Mouse (Mus musculus): ENCODE results near the gene Trpc5os. TPM values are rescaled to one million over a fixed set of nuclear protein-coding genes. Genes with fewer than 3 reads are reported as not detected.

Trpc5os gene
- total RNA-seq (2021) = under 1 TPM in 1 of 2 experiments, not detected in 1; 0.23 TPM
- long read RNA-seq, experiment 1 = 0 reads
- long read RNA-seq, experiment 2 = 0 reads

DNA sequence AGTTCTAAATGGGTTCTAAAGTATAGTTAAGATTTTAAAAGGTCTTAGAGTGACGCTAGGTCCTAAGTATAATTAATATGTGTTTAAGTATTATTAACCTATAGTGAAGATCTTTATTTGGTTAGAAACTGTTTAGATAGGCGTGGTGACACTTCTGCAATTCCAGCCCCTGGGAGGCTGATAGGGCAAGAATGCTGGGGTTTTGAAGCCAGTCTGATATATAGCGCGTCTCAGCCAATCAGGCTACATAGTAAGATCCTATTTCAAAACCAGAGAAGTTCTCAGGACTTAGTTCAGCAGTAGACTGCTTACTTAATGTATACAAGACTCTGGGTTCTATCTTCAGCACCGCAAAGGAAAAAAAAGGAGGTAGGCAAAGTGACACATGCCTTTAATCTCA, at the start of gene Trpc5os:
TSS of gene Trpc5os (plus strand) at position 301 of the 400 bp plus-strand sequence.
- DNase-seq (ENCODE audit: low spot score in 2 of 2) = no peak

DNA sequence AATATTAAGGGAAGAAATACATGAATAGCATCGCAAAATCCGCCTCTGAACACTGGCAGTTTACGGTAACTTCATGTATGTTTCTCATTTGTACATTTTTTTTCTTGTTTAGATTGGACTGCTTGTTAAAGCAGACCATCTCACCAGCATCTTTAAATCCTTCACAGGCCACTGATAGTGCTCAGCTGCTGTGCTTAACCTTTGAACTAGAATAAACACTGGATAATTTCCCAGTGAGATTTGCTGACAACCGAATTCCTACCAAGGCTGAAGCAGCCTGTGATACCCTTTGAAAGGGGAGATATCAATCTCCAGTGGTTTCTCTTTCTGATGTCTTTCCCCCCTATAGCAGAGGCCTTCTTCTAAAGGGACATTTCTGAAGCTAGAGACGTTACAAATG, 48.3 kb upstream of the Trpc5os start:
- DNase-seq (ENCODE audit: low spot score in 2 of 2) = no peak

DNA sequence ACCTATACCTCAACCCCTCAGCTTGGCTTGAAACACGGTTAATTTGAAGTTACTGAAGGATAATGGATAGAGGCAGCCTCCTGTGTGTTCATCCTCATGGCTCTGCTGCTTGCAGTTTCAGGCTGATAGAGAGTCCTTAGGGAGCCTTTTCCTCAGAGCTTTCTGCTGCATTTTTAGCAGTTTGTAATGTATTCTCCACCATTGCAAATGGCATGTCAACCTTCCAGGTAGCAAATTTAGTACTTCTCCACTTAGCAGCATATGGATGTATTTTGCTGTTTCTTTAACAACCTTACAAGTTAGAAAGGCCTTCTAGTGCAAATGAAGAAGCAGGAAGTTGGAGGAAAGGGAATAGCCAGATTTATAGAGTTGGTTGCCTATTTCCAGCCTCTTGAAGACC, 36.1 kb upstream of the Trpc5os start:
- no peak for DNase-seq (ENCODE audit: low spot score in 2 of 2)

DNA sequence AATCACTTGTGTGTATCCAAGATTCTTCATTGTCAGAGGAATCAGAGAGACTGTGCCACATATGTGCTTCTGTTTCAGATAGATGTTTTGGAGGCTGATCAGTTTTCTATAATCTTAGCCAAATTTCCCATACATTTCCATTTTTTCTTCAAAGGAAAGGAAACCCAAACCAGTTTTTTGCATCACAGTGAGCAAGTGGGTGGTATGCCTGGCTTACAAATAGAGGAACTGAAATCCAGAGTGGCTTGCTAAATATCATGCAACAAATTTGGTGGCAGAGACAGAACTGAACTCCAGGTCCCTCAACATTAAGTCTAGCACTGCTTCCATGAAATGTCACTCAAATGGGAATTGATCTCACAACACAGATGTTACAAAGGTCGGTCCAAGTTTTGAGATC, 35.3 kb upstream of the Trpc5os start:
- no peak for DNase-seq (ENCODE audit: low spot score in 2 of 2)

DNA sequence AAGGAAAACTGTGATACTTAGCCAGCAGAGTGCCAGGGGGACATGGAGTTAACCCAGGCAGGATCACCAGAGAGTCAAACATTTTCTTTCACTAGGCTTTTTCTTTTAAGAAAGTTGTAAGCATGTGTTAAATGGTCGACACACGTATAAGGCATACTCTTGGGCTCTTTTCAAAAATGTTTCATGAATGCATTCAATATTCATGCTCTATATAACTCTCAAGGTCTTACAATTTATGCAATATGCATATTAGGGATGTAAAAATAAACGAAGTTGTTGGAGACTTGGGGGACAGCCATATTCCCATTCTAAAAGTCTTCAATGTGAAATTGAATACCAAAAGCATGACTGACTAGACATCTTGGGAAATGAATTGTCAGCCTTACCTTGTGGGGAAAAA, 32.5 kb upstream of the Trpc5os start:
- no peak for DNase-seq (ENCODE audit: low spot score in 2 of 2)

DNA sequence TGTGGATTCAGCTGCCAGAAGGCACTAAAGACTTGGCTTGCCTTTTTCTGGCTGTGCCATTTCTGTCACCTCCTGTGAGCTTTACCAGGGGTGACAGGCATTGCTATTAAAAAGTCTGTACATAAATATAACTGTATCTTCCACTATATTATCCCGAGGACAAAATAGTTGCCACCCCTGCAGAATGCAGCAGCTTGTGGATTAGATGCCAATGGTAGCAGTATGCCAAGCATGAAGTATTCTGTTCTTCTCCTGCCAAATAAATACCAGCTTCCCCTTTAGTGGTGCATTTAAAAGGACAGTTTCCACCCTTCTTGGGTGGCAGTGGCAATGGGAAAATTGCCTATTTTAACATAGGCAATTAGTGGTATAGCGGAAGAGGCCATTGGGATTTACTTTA, 8.0 kb downstream of the Trpc5os start:
- DNase-seq (ENCODE audit: low spot score in 2 of 2) = no peak

DNA sequence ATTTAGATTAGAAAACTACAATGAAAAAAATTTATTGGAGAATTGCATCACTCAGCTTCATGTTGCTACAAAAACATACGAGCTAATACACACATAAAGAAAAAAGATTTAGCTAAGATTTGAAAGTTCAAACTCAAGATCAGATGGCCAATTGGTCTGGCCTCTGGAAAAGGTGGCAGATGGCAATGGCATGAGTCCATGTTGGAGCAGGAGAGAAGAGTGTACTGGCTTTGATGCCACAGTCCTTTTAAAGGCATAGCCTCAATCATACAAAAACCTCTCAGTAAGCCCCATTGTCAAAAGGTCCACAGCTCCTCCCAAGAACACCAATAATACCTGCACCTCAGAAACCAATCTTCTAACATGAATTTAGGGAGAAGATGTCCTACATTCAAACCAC, 35.0 kb downstream of the Trpc5os start:
- DNase-seq (ENCODE audit: low spot score in 2 of 2) = no peak

DNA sequence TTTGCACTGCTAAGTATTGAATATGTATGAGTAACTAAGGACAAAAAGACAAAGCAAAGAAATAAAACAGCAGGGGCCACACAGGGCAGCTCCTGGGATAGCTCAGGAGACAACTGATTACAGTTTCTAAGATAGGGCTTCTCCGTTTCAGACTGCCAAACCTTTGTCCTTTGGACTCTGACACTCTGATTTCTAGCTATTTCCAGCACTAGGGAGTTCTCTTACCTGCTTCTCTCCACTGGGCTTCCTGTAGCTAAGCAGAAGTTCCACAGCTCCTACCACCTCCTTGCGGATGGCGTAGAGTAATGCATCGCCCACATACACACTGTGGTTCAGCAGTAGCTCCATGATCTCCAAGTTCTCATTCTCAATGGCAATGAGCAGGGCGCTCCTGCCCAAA, 66.9 kb downstream of the Trpc5os start:
- no peak for DNase-seq (ENCODE audit: low spot score in 2 of 2)

DNA sequence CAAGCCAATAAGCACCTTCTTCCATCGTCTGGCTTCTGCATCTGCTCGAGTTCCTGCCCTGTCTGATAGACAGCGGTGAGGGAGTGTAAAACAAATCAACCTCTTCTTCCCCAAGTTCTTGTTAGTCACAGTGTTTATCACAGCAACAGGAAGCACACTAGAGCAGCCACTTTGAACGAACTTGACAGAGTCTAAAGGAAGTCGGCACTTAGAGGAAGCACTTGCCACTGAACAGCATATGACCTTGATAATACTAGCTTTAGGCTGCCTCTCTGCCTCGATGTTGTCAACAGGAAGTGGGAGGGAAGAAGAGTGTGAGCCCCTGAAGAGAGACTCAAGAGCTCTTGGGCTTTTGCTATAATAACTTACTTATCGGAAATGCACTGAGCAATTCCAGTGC, 69.7 kb downstream of the Trpc5os start:
- DNase-seq (ENCODE audit: low spot score in 2 of 2) = no peak

Other genes starting within 250 kb of the Trpc5os start
- gene Alg13, start 138.8 kb upstream of the Trpc5os start, total RNA-seq (2021) = 10 to 100 TPM; 16.7 to 18.6 TPM
- 1 to 10 TPM; 2.9 to 4.0 TPM for gene Trpc5, start 231.6 kb downstream of the Trpc5os start, total RNA-seq (2021)
- gene Rtl4, start 232.3 kb downstream of the Trpc5os start, total RNA-seq (2021) = 1 to 10 TPM; 2.9 to 3.6 TPM